Mouse (Mus musculus) left cerebral cortex, adult 9 months (tissue): ENCODE measurements at regions not wholly inside any gene's neighbourhood (a gene's known extent, or its start where the extent isn't known, plus 50 kb on each side); places are given as distances from the start of the nearest gene placed in this dataset.

Experiments
- DNase-seq, 2 experiments: peaks; one replicate each; pipeline ENCODE4 v3.0.0; 2022; ENCODE audit warnings: low spot score in 2 of 2

- DNase-seq = no peak
These were observed 239.6 kb downstream of the Qk start for GRCm38 (mm10) chr17:10079853-10080650.

GRCm38 (mm10) chr17:10078536-10079319 lies 240.9 kb downstream of the Qk start:
- DNase-seq = no peak

- no peak for DNase-seq
These were observed 246.4 kb downstream of the Qk start for GRCm38 (mm10) chr17:10073301-10073700.

GRCm38 (mm10) chr17:10069251-10069650 lies 250.4 kb downstream of the Qk start:
- no peak for DNase-seq

- no peak for DNase-seq
These were observed 254.5 kb downstream of the Qk start for GRCm38 (mm10) chr17:10065131-10065530.

GRCm38 (mm10) chr17:10062546-10063100 lies 257.0 kb downstream of the Qk start:
- no peak for DNase-seq

GRCm38 (mm10) chr17:10057736-10058135 lies 261.9 kb downstream of the Qk start:
- DNase-seq = no peak

GRCm38 (mm10) chr17:10056096-10056495 lies 263.6 kb downstream of the Qk start:
- no peak for DNase-seq

- DNase-seq = peak in 1 of 2 experiments; percentile 6
These were observed 265.3 kb downstream of the Qk start for GRCm38 (mm10) chr17:10054375-10054774.

GRCm38 (mm10) chr17:10044336-10044735 lies 275.3 kb downstream of the Qk start:
- no peak for DNase-seq

- DNase-seq = no peak
These were observed 277.5 kb downstream of the Qk start for GRCm38 (mm10) chr17:10042042-10042652.

GRCm38 (mm10) chr17:10040951-10041359 lies 278.7 kb downstream of the Qk start:
- DNase-seq = no peak

- DNase-seq = no peak
These were observed 279.3 kb downstream of the Qk start for GRCm38 (mm10) chr17:10040375-10040774.

GRCm38 (mm10) chr17:10037799-10038445 lies 281.7 kb downstream of the Qk start:
- no peak for DNase-seq

GRCm38 (mm10) chr17:10033510-10033909 lies 286.1 kb downstream of the Qk start:
- DNase-seq = no peak

GRCm38 (mm10) chr17:10031033-10031432 lies 288.6 kb downstream of the Qk start:
- no peak for DNase-seq

GRCm38 (mm10) chr17:10026770-10027169 lies 292.9 kb downstream of the Qk start:
- DNase-seq = no peak

- DNase-seq = no peak
These were observed 294.4 kb downstream of the Qk start for GRCm38 (mm10) chr17:10025212-10025611.

- DNase-seq = no peak
These were observed 295.3 kb downstream of the Qk start for GRCm38 (mm10) chr17:10024323-10024722.

- DNase-seq = no peak
These were observed 307.5 kb downstream of the Qk start for GRCm38 (mm10) chr17:10012161-10012560.

- DNase-seq = no peak
These were observed 307.9 kb downstream of the Qk start for GRCm38 (mm10) chr17:10011728-10012127.
